Mouse (Mus musculus): ENCODE results near the gene Slc22a15.

The Slc22a15 gene

GRCm38 (mm10) chr3:101811931-101812330, 112.3 kb downstream of the Slc22a15 start:
- DNase-seq (ENCODE audit: low spot score): no peak

- DNase-seq (ENCODE audit: low spot score): no peak
These were observed 116.6 kb downstream of the Slc22a15 start for GRCm38 (mm10) chr3:101807646-101808045.

GRCm38 (mm10) chr3:101806941-101807340, 117.3 kb downstream of the Slc22a15 start:
- no peak for DNase-seq (ENCODE audit: low spot score)

GRCm38 (mm10) chr3:101806149-101806548, 118.1 kb downstream of the Slc22a15 start:
- DNase-seq (ENCODE audit: low spot score): peak; percentile 88
